Mouse (Mus musculus) forebrain, embryonic 12.5 days (tissue): ENCODE results near the gene Rpap2. TPM values are rescaled to one million over a fixed set of nuclear protein-coding genes. Genes with fewer than 3 reads are reported as not detected.

Source experiments
- ATAC-seq: fragments of 200-750 bp; cut with Nextera tagmentation; 2 replicates; pipeline ENCODE4 v1.8.0; 2017; ENCODE audit warnings: moderate TSS enrichment; ENCODE audit not compliant: low FRiP score
- H3K27ac ChIP-seq: fragments of 300-500 bp; sonication (generic); 2 replicates; pipeline ENCODE4 v1.5.1; 2016; ENCODE audit warnings: mild to moderate bottlenecking
- H3K27me3 ChIP-seq: fragments of 300-500 bp; sonication (generic); 2 replicates; pipeline ENCODE4 v1.6.1; 2016; ENCODE audit warnings: mild to moderate bottlenecking
- H3K36me3 ChIP-seq: fragments of 300-500 bp; sonication (generic); replicated peaks from 2 replicates; pipeline ENCODE4 v1.6.1; 2016; ENCODE audit warnings: mild to moderate bottlenecking
- H3K4me1 ChIP-seq: fragments of 300-500 bp; sonication (generic); 2 replicates; pipeline ENCODE4 v1.6.1; 2016
- H3K4me2 ChIP-seq: fragments of 300-500 bp; sonication (generic); 2 replicates; pipeline ENCODE4 v1.6.1; 2016; ENCODE audit warnings: mild to moderate bottlenecking, moderate library complexity
- H3K4me3 ChIP-seq: fragments of 300-500 bp; sonication (generic); replicated peaks from 2 replicates; pipeline ENCODE4 v1.5.1; 2016; ENCODE audit warnings: mild to moderate bottlenecking
- H3K9ac ChIP-seq: fragments of 300-500 bp; sonication (generic); 2 replicates; pipeline ENCODE4 v1.6.1; 2016; ENCODE audit warnings: mild to moderate bottlenecking
- H3K9me3 ChIP-seq: fragments of 300-500 bp; sonication (generic); 2 replicates; pipeline ENCODE4 v1.6.1; 2016
- WGBS: fragments of 180-500 bp; shearing (Covaris S2); methylation state at CpG from one replicate; pipeline ENCODE4 v1.1.7; 2016; 5-methylcytosine and 5-hydroxymethylcytosine counted together
- polyA plus RNA-seq: library from polyadenylated mRNA; unstranded; fragments of >200 nt; fragmentation: Nextera tagmentation; extraction: Ambion mirVana; gene quantifications from 2 replicates; pipeline ENCODE4 v1.2.1, GENCODE M21; 2016

The Rpap2 gene
- polyA plus RNA-seq, 1 experiment from 2014 or later = 20.9 TPM

DNA sequence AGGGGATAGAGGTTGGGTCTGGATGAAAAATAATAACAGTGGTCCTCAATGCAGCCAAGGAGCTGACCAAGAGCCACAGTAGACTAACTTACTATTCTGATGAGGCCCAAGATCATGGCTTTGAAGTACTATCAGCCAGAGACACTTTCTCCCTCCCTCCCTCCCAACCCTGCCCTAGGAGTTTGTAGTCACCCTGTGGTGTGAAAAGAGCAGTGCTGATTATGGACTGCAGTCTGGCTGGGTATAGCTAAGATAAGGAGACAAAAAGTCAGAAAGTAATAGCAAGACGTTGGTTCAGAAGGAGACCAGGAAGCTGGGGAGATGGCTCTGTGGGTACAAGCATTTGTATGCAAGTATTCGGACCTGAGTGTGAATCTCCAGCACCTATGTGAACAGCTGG is 47.4 kb downstream of the Rpap2 start:
- Histone ChIP-seq H3K4me2 (no peak overlapping the region), H3K9me3 (no peaks in the 10 kb centered on the region), H3K4me1 (no peaks in the 10 kb centered on the region), H3K27ac (no peak overlapping the region), H3K36me3 (no peaks in the 10 kb centered on the region), H3K4me3 (no peak overlapping the region), H3K27me3 (no peaks in the 10 kb centered on the region), H3K9ac (no peak overlapping the region)
- 96% methylated on average over 2 of the region's 2 CpGs for WGBS
- no peak for ATAC-seq

DNA sequence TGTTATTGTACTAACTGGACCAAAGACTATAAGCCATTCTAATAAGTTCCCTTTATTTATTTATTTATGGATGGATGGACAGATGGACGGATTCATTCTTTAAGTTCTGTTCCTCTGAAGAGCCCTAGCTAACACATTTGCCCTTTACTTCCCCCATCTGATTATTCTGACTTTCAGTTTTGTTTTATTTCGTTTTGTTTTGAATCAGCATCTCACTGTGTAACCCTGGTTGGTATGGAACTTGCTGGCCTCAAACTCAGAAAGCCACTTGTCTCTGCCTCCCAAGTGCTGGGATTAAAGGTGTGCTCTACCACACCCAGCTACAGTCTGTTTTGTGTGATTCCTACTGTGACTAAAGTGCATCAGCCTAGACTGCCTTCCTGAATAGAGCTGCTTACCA is 48.8 kb downstream of the Rpap2 start:
- Histone ChIP-seq H3K4me3 (no peak overlapping the region), H3K36me3 (no peaks in the 10 kb centered on the region), H3K4me1 (no peaks in the 10 kb centered on the region), H3K9me3 (no peaks in the 10 kb centered on the region), H3K9ac (no peak overlapping the region), H3K4me2 (no peak overlapping the region), H3K27me3 (no peaks in the 10 kb centered on the region), H3K27ac (no peak overlapping the region)
- no peak for ATAC-seq
- 74% methylated on average over 2 of the region's 2 CpGs for WGBS

DNA sequence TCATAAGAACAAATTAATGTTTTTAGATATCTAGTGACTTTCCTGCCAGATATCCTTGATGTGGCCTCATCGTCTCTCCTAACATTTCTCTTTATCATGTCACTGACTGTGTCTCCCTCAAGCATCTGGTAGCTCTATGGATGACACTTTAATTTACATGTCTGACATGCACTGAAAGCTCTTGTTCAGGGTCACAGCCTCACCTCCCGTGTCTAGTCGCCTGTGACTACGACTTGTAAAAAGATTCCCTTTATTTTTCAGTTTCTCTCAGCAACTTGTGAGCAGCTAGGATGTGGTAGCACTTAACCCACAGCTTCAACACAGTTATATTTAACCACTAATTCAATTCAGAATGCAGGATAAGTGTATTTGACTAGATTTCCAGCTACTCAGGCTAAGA is 50.4 kb downstream of the Rpap2 start:
- no peaks in the 10 kb centered on the region for H3K36me3 ChIP-seq
- no peaks in the 10 kb centered on the region for H3K9me3 ChIP-seq
- H3K4me3 ChIP-seq = no peak overlapping the region
- no peaks in the 10 kb centered on the region for H3K4me1 ChIP-seq
- no peak overlapping the region for H3K9ac ChIP-seq
- no peak overlapping the region for H3K27ac ChIP-seq
- 84% methylated on average over 4 of the region's 4 CpGs for WGBS
- ATAC-seq = no peak
- no peaks in the 10 kb centered on the region for H3K27me3 ChIP-seq
- H3K4me2 ChIP-seq = no peak overlapping the region

DNA sequence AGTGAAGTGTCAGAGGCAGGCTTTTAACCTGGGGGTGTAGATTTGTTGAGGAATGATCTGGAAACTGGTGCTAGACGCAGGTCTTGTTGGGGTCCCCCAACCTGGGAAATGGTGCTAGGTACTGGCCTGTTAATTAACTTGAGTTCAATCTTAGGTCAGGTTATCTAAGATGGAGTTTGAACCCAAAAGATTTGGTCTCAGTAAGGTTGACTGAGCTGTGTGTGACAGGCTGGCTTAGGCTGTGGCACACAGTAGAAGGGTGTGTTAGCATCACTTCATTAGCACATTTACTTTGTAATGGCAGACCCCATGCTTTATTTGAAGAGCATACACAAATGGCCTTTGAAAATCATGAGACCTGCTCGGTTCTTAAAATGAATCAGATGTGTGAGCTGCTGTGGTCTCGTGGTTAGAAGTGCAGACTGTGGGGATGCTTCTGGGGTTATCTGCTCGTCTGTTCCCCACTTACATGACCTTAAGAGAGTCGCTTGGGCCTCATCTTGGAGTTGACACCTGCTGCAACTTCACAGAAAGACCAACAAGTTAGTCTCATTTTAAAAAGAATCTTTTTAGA is 51.5 kb downstream of the Rpap2 start:
- H3K27me3 ChIP-seq = no peaks in the 10 kb centered on the region
- H3K9ac ChIP-seq = no peak overlapping the region
- no peak overlapping the region for H3K4me2 ChIP-seq
- H3K9me3 ChIP-seq = no peaks in the 10 kb centered on the region
- 82% methylated on average over 5 of the region's 5 CpGs for WGBS
- no peaks in the 10 kb centered on the region for H3K36me3 ChIP-seq
- no peaks in the 10 kb centered on the region for H3K4me1 ChIP-seq
- H3K27ac ChIP-seq = no peak overlapping the region
- no peak overlapping the region for H3K4me3 ChIP-seq
- ATAC-seq = no peak

DNA sequence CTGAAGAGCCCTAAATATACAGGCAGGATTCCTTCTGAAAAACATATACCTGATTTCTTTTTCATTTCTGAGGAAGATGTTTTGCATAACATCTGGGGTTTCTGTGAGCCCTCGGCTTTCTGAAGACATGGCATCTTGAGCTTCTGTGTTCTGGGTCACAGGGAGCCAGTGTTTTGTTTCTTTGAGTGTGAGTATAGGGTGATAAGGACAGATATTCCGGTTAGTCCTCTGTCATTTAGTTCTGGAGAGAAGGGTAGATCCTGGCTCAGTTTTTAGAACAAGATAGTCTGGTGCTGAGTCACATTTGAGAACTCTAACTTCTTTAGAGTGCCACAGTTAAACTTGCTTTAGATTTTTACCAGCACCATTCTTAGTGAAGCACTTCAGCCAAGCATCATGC is 52.5 kb downstream of the Rpap2 start:
- H3K36me3 ChIP-seq = no peaks in the 10 kb centered on the region
- H3K4me3 ChIP-seq = no peak overlapping the region
- no peak overlapping the region for H3K9ac ChIP-seq
- no peaks in the 10 kb centered on the region for H3K4me1 ChIP-seq
- no peak overlapping the region for H3K4me2 ChIP-seq
- no peaks in the 10 kb centered on the region for H3K27me3 ChIP-seq
- H3K9me3 ChIP-seq = no peaks in the 10 kb centered on the region
- no peak for ATAC-seq
- WGBS = 90% methylated on average over 2 of the region's 2 CpGs
- H3K27ac ChIP-seq = no peak overlapping the region

DNA sequence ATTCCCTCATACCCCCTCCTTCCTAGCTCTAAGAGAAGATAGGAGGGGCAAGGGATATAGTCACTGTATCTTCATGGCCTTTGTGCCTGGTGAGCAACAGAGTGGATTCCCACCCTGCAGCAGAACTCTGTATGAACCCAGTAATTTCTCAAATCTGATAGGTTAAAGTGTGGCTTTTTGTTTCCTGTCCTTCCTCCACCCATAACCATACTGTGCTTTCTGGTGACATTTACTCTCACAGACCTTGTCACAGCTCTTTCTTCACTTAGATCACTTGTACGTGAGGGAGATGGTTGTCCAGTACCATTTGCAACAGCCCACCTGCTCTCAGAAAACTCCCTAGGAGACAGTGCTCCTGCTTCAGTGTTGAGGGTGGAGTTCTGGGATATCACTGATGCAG is 53.3 kb downstream of the Rpap2 start:
- ATAC-seq = no peak
- Histone ChIP-seq H3K4me1 (no peaks in the 10 kb centered on the region), H3K9me3 (no peaks in the 10 kb centered on the region), H3K36me3 (no peaks in the 10 kb centered on the region), H3K27me3 (no peaks in the 10 kb centered on the region), H3K4me3 (no peak overlapping the region), H3K9ac (no peak overlapping the region), H3K4me2 (no peak overlapping the region), H3K27ac (no peak overlapping the region)
- 93% methylated on average over 1 of the region's 1 CpGs for WGBS

DNA sequence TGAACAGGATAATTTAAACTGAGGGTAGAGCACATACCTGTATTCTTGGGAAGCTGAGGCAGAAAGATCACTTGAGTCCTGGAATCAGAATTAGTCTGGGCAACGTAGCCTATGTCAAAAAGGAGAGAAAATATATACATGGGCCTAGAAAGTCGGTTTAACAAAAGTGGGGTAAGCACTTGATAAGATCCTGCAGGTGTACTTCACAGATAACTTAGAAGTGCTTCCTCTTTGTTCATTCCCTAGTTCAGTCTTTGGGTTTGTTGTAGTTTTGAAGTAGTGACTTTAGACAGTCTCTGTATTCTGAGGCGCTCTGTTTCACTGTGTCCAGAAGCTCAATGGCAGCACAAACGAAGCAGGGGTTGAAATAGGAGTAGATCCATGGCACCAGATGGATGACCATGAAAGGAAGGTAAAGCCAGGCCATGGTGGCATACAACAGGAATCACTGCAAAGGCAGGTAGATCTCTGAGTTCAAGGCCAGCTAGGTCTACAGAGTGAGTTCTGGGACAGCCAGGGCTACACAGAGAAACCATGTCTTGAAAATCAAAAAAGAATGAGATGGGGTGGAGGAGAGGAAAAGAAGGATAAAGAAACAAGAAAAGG is 55.0 kb downstream of the Rpap2 start:
- Histone ChIP-seq H3K9me3 (no peaks in the 10 kb centered on the region), H3K36me3 (no peaks in the 10 kb centered on the region), H3K27me3 (no peaks in the 10 kb centered on the region), H3K4me3 (no peak overlapping the region), H3K9ac (no peak overlapping the region), H3K4me1 (no peaks in the 10 kb centered on the region), H3K4me2 (no peak overlapping the region), H3K27ac (no peak overlapping the region)
- no peak for ATAC-seq
- WGBS = 90% methylated on average over 4 of the region's 4 CpGs

DNA sequence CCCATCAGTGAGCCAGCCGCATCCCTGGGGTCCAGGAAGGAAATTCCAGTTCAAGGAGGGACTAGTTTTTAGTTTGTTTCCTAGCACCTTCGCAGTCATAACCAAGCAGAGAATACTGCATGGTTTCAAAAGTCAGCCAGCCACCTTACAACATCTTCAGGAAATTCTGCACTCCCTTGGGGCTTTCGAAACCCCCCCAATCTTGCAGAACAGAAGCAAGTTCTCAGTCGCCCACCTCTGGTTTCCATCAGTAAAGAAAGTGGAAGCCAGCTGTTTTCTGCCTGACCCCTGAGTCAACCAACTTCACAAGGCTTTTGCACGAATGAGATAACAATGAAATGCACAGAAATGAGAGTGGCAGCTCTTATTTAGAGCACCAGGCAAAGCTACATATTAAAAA is 81.2 kb downstream of the Rpap2 start:
- Histone ChIP-seq H3K9ac (no peak overlapping the region), H3K4me2 (no peak overlapping the region), H3K4me1 (no peaks in the 10 kb centered on the region), H3K4me3 (no peak overlapping the region), H3K9me3 (no peaks in the 10 kb centered on the region), H3K27ac (no peak overlapping the region), H3K27me3 (no peaks in the 10 kb centered on the region), H3K36me3 (no peaks in the 10 kb centered on the region)
- no peak for ATAC-seq
- 74% methylated on average over 5 of the region's 5 CpGs for WGBS

DNA sequence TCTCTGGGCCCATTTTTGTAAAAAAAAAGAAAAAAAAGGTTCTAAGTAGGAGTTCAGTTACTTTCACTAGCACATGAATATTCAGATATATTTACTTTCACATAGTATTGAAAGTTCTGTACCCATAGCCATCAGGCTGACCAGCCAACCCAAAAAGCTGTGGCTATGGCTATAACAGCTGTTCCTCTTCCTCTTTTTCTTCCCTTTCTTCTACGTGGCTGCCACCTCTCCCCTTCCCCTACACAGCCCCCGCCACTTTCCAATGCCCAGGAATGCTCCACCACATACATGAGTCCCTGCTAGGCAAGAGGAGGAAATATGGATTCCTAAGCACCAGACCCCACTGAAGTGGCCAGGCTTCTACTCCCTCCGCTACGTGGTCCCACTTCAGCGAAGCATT is 84.1 kb downstream of the Rpap2 start:
- 79% methylated on average over 5 of the region's 5 CpGs for WGBS
- Histone ChIP-seq H3K27me3 (no peaks in the 10 kb centered on the region), H3K36me3 (no peaks in the 10 kb centered on the region), H3K4me3 (no peak overlapping the region), H3K9me3 (no peaks in the 10 kb centered on the region), H3K4me2 (no peak overlapping the region), H3K4me1 (no peaks in the 10 kb centered on the region), H3K27ac (no peak overlapping the region), H3K9ac (no peak overlapping the region)
- no peak for ATAC-seq

DNA sequence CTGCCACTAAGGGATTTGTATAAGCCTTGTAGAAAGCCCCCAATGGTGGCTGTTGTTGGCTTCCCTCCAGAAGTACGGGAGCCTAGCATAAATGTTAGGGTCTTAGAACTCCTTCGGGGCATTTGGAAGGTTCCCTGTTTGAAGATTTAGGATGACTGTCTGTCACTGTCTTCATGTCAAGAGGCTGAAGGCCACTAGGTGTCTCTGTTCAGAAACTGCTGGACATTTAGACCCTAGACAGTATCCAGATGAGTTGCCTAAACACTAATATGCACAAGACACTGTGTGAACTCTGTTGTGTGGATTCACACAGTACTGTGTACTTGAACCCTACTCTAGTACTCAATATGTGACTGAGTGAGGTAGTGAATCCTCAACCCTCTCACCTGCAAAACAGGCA is 87.2 kb downstream of the Rpap2 start:
- H3K27me3 ChIP-seq = peaks cover 16% of the 10 kb centered on the region
- H3K4me1 ChIP-seq = 0 out of 2 replicates have a peak, but pooled peaks cover 5% of the 10 kb centered on the region
- 81% methylated on average over 2 of the region's 2 CpGs for WGBS

DNA sequence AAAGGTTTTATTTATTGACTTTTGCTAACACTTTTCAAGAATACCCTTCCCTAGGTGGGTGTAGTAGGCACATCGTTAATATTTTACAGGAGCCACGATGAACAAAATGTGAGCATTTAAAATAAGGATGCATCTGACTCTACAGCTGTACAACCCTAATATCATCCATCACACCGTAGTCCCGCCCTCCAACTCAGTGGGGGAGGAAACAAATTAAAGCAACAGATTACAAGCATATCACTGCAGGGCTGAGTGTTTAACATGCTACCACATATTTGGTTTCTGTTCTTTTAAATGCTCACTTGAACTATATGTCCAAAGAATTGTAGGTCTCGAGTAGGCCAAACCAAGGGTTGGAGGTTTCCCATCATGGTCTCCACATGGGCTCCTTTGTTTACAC is 90.0 kb downstream of the Rpap2 start:
- H3K4me1 ChIP-seq = 0 out of 2 replicates have a peak, but pooled peaks cover 5% of the 10 kb centered on the region
- peaks cover 34% of the 10 kb centered on the region for H3K27me3 ChIP-seq
- H3K27ac ChIP-seq = no peak overlapping the region
- no peaks in the 10 kb centered on the region for H3K9me3 ChIP-seq
- no peaks in the 10 kb centered on the region for H3K36me3 ChIP-seq
- WGBS = 91% methylated on average over 5 of the region's 5 CpGs
- no peak overlapping the region for H3K4me3 ChIP-seq
- H3K4me2 ChIP-seq = no peak overlapping the region
- ATAC-seq = no peak
- no peak overlapping the region for H3K9ac ChIP-seq

More for the DNA sequence above, 87.2 kb downstream of the Rpap2 start:
- H3K4me2 ChIP-seq = no peak overlapping the region
- H3K36me3 ChIP-seq = no peaks in the 10 kb centered on the region
- no peaks in the 10 kb centered on the region for H3K9me3 ChIP-seq
- H3K9ac ChIP-seq = no peak overlapping the region
- no peak for ATAC-seq
- no peak overlapping the region for H3K4me3 ChIP-seq
- no peak overlapping the region for H3K27ac ChIP-seq

DNA sequence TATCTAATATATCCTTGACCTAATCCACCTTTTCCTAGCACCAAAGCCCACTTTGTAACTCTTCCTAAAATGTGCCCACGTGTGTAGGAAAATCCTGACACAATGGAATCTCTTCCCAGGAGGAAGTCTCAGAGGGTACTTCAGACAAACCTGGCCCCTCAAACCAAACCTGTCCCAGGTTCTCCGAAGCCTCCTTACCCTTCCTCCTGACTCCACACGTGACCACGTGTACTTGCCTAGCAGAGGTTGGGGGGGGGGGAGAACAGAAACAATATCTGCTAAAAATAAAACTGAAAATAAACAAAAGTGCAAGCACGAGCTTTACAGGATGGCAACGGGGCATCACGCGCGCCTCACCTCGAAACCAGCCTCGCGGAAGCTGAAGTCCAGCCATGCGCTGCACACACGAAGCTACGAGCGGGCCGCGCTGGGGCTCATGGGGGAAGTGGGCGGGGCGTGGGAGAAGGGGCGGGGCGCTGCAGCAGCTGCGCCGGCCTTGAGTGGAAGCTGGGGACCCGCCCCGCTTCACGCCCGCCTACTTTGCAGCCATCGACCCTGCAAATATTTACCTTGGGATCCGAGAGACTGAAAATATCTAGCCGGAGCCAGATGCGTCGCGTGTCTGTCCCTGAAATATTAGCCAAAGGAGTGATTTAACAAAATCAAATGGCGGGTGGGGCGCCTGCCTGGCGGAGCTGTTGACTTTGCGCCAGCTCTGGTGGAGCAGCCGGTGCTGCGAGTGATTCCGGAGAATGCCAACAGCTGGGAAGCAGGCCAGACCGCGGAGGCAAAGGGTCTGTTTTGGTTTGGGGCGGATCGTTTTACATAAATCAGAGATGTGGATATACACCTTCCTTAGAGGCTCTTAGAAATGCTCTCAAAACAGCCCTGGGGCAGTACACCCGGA is 90.7 kb downstream of the Rpap2 start:
- H3K27me3 ChIP-seq = peaks cover 38% of the 10 kb centered on the region
- 0 out of 2 replicates have a peak, but pooled peaks cover 5% of the 10 kb centered on the region for H3K4me1 ChIP-seq
- peak overlapping the region; percentile 53 for H3K9ac ChIP-seq
- peak overlapping the region; percentile 49 for H3K4me3 ChIP-seq
- 18% methylated on average over 46 of the region's 46 CpGs for WGBS
- H3K27ac ChIP-seq = no peak overlapping the region
- ATAC-seq = peak; percentile 97
- H3K4me2 ChIP-seq = peak overlapping the region; percentile 70
- no peaks in the 10 kb centered on the region for H3K9me3 ChIP-seq
- H3K36me3 ChIP-seq = no peaks in the 10 kb centered on the region
